8 mouse cellular contexts compared by ENCODE assay signal in the genomic region with DNA sequence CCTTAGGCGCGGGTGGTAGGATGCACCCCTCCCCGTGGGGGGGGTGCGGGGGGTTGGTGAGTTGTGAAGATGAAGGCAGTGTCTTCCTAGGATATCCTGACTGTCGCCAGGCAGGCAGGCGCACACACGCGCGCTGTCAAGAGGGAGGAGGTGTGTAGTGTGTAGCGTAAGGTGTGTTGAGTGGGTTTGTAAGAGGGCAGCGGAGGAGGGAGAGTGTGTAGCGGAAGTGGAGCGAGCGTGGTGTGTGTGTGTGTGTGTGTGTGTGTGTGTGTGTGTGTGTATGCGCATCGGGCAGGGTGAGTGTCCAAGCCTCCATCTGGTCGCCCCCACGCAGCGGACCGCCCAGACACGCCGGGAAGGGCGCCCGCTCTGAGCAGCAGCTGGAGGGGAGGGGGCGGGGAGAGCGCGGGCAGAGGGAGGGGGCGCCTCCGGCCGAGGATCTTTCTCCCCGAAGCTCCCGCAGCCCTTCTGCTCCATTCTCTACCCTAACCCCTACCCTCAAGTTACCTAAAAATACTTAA. TPM values are rescaled to one million over a fixed set of nuclear protein-coding genes. Genes with fewer than 3 reads are reported as not detected.
A peak's percentile ranks its signal among the peaks of the same experiment; 100 is the strongest.
DNase-seq lines count a peak whose midpoint lies in the region; ATAC-seq and TF ChIP-seq lines count a peak whose summit lies in the region.

No protein-coding gene starts in this region.

- H3K4me1 ChIP-seq in forebrain, embryonic 16.5 days (replicated peaks; ENCODE audit: control insufficient read depth, insufficient read depth, low read length) = peaks cover 43% of the 10 kb centered on the region
- H3K4me1 ChIP-seq in hindbrain, embryonic 13.5 days (replicated peaks) = peaks cover 58% of the 10 kb centered on the region
- H3K4me1 ChIP-seq in limb, embryonic 10.5 days = peaks cover 52% of the 10 kb centered on the region
- H3K4me1 ChIP-seq in midbrain, embryonic 11.5 days (ENCODE audit: control insufficient read depth, insufficient read depth, low read length) = peaks cover 19% of the 10 kb centered on the region
- peaks cover 8% of the 10 kb centered on the region for H3K4me1 ChIP-seq in small intestine, adult 2 months (ENCODE audit: control insufficient read depth, insufficient read depth, insufficient read length, low read length)

- no peak overlapping the region for H3K27ac ChIP-seq in forebrain, embryonic 16.5 days (ENCODE audit: low read length)
- H3K27ac ChIP-seq in hindbrain, embryonic 13.5 days = no peak overlapping the region
- H3K27ac ChIP-seq in limb, embryonic 10.5 days = no peak overlapping the region; the same call in 1 of the 2 replicates
- H3K27ac ChIP-seq in midbrain, embryonic 11.5 days (ENCODE audit: low read depth, low read length) = no peak overlapping the region
- H3K27ac ChIP-seq in small intestine, adult 2 months (ENCODE audit: insufficient read depth, low read depth, low read length) = peak overlapping the region; percentile 27

- peak overlapping the region; percentile 36 for H3K9ac ChIP-seq in forebrain, embryonic 16.5 days (replicated peaks; ENCODE audit: low read depth, low read length)
- H3K9ac ChIP-seq in hindbrain, embryonic 13.5 days = peak overlapping the region; percentile 70
- peak overlapping the region; percentile 57 for H3K9ac ChIP-seq in midbrain, embryonic 11.5 days (ENCODE audit: low read length)

- H3K9me3 ChIP-seq in forebrain, embryonic 16.5 days (ENCODE audit: control insufficient read depth, low read length) = no peaks in the 10 kb centered on the region
- no peaks in the 10 kb centered on the region for H3K9me3 ChIP-seq in hindbrain, embryonic 13.5 days
- H3K9me3 ChIP-seq in limb, embryonic 10.5 days (replicated peaks) = no peaks in the 10 kb centered on the region
- H3K9me3 ChIP-seq in midbrain, embryonic 11.5 days (ENCODE audit: control insufficient read depth, low read length) = no peaks in the 10 kb centered on the region

- H3K27me3 ChIP-seq in forebrain, embryonic 16.5 days (replicated peaks; ENCODE audit: control insufficient read depth, insufficient read depth, low read length) = peaks cover 85% of the 10 kb centered on the region
- peaks cover 98% of the 10 kb centered on the region for H3K27me3 ChIP-seq in hindbrain, embryonic 13.5 days
- peaks cover 94% of the 10 kb centered on the region for H3K27me3 ChIP-seq in limb, embryonic 10.5 days (ENCODE audit: low read depth, poor library complexity, severe bottlenecking)
- peaks cover 72% of the 10 kb centered on the region for H3K27me3 ChIP-seq in midbrain, embryonic 11.5 days (ENCODE audit: control insufficient read depth, insufficient read depth, low read length)
- peaks cover 49% of the 10 kb centered on the region for H3K27me3 ChIP-seq in small intestine, adult 2 months (ENCODE audit: control insufficient read depth, insufficient read depth, low read length)

- ATAC-seq in forebrain, embryonic 16.5 days = peak; percentile 18
- ATAC-seq in hindbrain, embryonic 13.5 days (ENCODE audit: low FRiP score) = peak; percentile 40
- ATAC-seq in midbrain, embryonic 11.5 days (ENCODE audit: low FRiP score) = peak; percentile 45

- H3K4me2 ChIP-seq in forebrain, embryonic 16.5 days (ENCODE audit: low read length) = peak overlapping the region; percentile 84
- H3K4me2 ChIP-seq in hindbrain, embryonic 13.5 days = peak overlapping the region; percentile 85
- peak overlapping the region; percentile 93 for H3K4me2 ChIP-seq in midbrain, embryonic 11.5 days

- TF ChIP-seq POLR2A in small intestine, adult 2 months (IDR thresholded peaks at IDR 0.05; ENCODE audit: low read depth, low read length) = no peak

- no peak for TF ChIP-seq CTCF in small intestine, adult 2 months (IDR thresholded peaks at IDR 0.05; ENCODE audit: extremely low read depth, insufficient read length, insufficient replicate concordance, low read depth, low read length)

- peak overlapping the region; percentile 63 for H3K4me3 ChIP-seq in forebrain, embryonic 16.5 days (replicated peaks; ENCODE audit: low read length)
- H3K4me3 ChIP-seq in hindbrain, embryonic 13.5 days = peak overlapping the region; percentile 55
- peak overlapping the region; percentile 66 for H3K4me3 ChIP-seq in limb, embryonic 10.5 days
- H3K4me3 ChIP-seq in midbrain, embryonic 11.5 days (ENCODE audit: low read depth, low read length) = peak overlapping the region; percentile 60
- H3K4me3 ChIP-seq in small intestine, adult 2 months (ENCODE audit: low read depth, low read length) = peak overlapping the region; percentile 63

- peak; percentile 47 for DNase-seq in adrenal gland, adult 2 months
- no peak for DNase-seq in adrenal gland, postnatal 4 days (ENCODE audit: low spot score in 2 of 2)
- DNase-seq in adrenal gland, postnatal 36 days = peak; percentile 31 to 52
- peak; percentile 57 for DNase-seq in limb, embryonic 10.5 days (ENCODE audit: low spot score)
- DNase-seq in midbrain, embryonic 11.5 days (ENCODE audit: low spot score, missing footprints) = peak; percentile 95

- H3K36me3 ChIP-seq in forebrain, embryonic 16.5 days (ENCODE audit: control insufficient read depth, insufficient read depth) = no peaks in the 10 kb centered on the region
- no peaks in the 10 kb centered on the region for H3K36me3 ChIP-seq in hindbrain, embryonic 13.5 days
- no peaks in the 10 kb centered on the region for H3K36me3 ChIP-seq in limb, embryonic 10.5 days
- no peaks in the 10 kb centered on the region for H3K36me3 ChIP-seq in midbrain, embryonic 11.5 days (ENCODE audit: control insufficient read depth, insufficient read depth, low read length)
- no peaks in the 10 kb centered on the region for H3K36me3 ChIP-seq in small intestine, adult 2 months (ENCODE audit: control insufficient read depth, insufficient read depth, low read length)

- WGBS in forebrain, embryonic 16.5 days = 0% methylated on average over 17 of the region's 32 CpGs
- under 1% methylated on average over 19 of the region's 32 CpGs for WGBS in hindbrain, embryonic 13.5 days
- 1% methylated on average over 23 of the region's 32 CpGs for WGBS in limb, embryonic 10.5 days
- 1% methylated on average over 29 of the region's 32 CpGs for WGBS in midbrain, embryonic 11.5 days
- WGBS in small intestine, adult 2 months = 1% methylated on average over 31 of the region's 32 CpGs

RNA-seq across cellular contexts. Expression of a gene that starts 1.4 kb away (rescaled TPM):
- total RNA-seq in adrenal gland, adult 2 months (2021) = 1 to 10 TPM in 1 of 2 experiments, under 1 TPM in 1; 0.61 to 1.3 TPM
- polyA plus RNA-seq in adrenal gland, adult 2 months (2012; rRNA removed) = 1.8 and 3.1 TPM in 2 replicates
- total RNA-seq in adrenal gland, postnatal 4 days (2021) = 1 to 10 TPM; 1.6 to 2.1 TPM
- 1 to 10 TPM in 1 of 2 experiments, under 1 TPM in 1; 0.63 to 1.6 TPM for total RNA-seq in adrenal gland, postnatal 36 days (2021)
- polyA plus RNA-seq in forebrain, embryonic 16.5 days (2015; fragmentation: Nextera tagmentation; extraction: Ambion mirVana) = 0.23 and 0.35 TPM in 2 replicates
- polyA plus RNA-seq in hindbrain, embryonic 13.5 days (2015; fragmentation: Nextera tagmentation; extraction: Ambion mirVana) = 3.8 and 4.1 TPM in 2 replicates
- 0.05 TPM in 1 of 2 replicates, not detected in the other for polyA plus RNA-seq in limb, embryonic 10.5 days (2016; fragmentation: Nextera tagmentation; extraction: Ambion mirVana)
- polyA plus RNA-seq in midbrain, embryonic 11.5 days (2014; fragmentation: Nextera tagmentation; extraction: Ambion mirVana) = 0.06 TPM in 1 of 2 replicates, not detected in the other
- polyA plus RNA-seq in small intestine, adult 2 months (2012; rRNA removed) = 1.7 and 3.7 TPM in 2 replicates

RNA-seq across cellular contexts. Expression of a gene that starts 12.1 kb away (rescaled TPM):
- 10 to 100 TPM; 24.1 to 28.0 TPM for total RNA-seq in adrenal gland, adult 2 months (2021)
- 32.1 and 34.0 TPM in 2 replicates for polyA plus RNA-seq in adrenal gland, adult 2 months (2012; rRNA removed)
- 10 to 100 TPM; 27.8 to 29.0 TPM for total RNA-seq in adrenal gland, postnatal 4 days (2021)
- 10 to 100 TPM; 28.0 to 31.0 TPM for total RNA-seq in adrenal gland, postnatal 36 days (2021)
- polyA plus RNA-seq in forebrain, embryonic 16.5 days (2015; fragmentation: Nextera tagmentation; extraction: Ambion mirVana) = 76.3 and 88.1 TPM in 2 replicates
- 86.8 and 89.0 TPM in 2 replicates for polyA plus RNA-seq in hindbrain, embryonic 13.5 days (2015; fragmentation: Nextera tagmentation; extraction: Ambion mirVana)
- polyA plus RNA-seq in limb, embryonic 10.5 days (2016; fragmentation: Nextera tagmentation; extraction: Ambion mirVana) = 79.7 and 82.2 TPM in 2 replicates
- 85.2 and 89.7 TPM in 2 replicates for polyA plus RNA-seq in midbrain, embryonic 11.5 days (2014; fragmentation: Nextera tagmentation; extraction: Ambion mirVana)
- polyA plus RNA-seq in small intestine, adult 2 months (2012; rRNA removed) = 7.3 and 10.2 TPM in 2 replicates

Comparison
In these comparisons a context has a peak if more than half of its experiments do, and no peak if none do; other contexts are left out.
1. DNase-seq: peak in adrenal gland, adult 2 months (single experiment), adrenal gland, postnatal 36 days (2 of 2), limb, embryonic 10.5 days (single experiment) and midbrain, embryonic 11.5 days (single experiment); none in adrenal gland, postnatal 4 days (0 of 2).
2. Peak in every context shown above with its lines, with median percentiles within 50 percentile points of each other: ATAC-seq, H3K4me2 ChIP-seq, H3K4me3 ChIP-seq and H3K9ac ChIP-seq.